Mouse (Mus musculus) CH12.LX (cell line): ENCODE measurements around the gene C1ra. TPM values are rescaled to one million over a fixed set of nuclear protein-coding genes. Genes with fewer than 3 reads are reported as not detected.
"Not testable (repeated sequence)": the region's sequence is repeated elsewhere in the genome, so short reads cannot be mapped to it uniquely, and the experiment has no call there.

Source experiments
- DNase-seq: peaks from one replicate; pipeline ENCODE4 v3.0.0-alpha.2; 2013; ENCODE audit errors: extremely low read depth
- H3K27ac ChIP-seq: 2 replicates; pipeline ENCODE4 v1.5.1; 2012; ENCODE audit warnings: low read depth, mild to moderate bottlenecking, control low read depth, moderate library complexity; ENCODE audit not compliant: insufficient read depth
- H3K27me3 ChIP-seq: replicated peaks from 2 replicates; pipeline ENCODE3; 2012; ENCODE audit warnings: inconsistent platforms
- H3K36me3 ChIP-seq, 2 experiments: replicated peaks in 1 of 2; 2 replicates each; pipeline versions ENCODE3 to v1.6.1; 2012; ENCODE audit warnings: inconsistent platforms in 1 of 2, low read length in 1 of 2, mild to moderate bottlenecking in 1 of 2, mixed read lengths in 1 of 2, moderate library complexity in 1 of 2; ENCODE audit not compliant: control insufficient read depth in 1 of 2, insufficient read depth in 1 of 2
- H3K4me1 ChIP-seq, 2 experiments: 2 replicates each; pipeline ENCODE4 v1.6.1; 2012; ENCODE audit warnings: inconsistent platforms in 1 of 2, moderate library complexity in 1 of 2; ENCODE audit not compliant: insufficient read depth in 2 of 2, control insufficient read depth in 1 of 2
- H3K4me2 ChIP-seq: 2 replicates; pipeline ENCODE4 v1.6.1; 2012; ENCODE audit warnings: low read depth, mild to moderate bottlenecking, control low read depth; ENCODE audit not compliant: poor library complexity, insufficient read depth, severe bottlenecking
- H3K4me3 ChIP-seq, 3 experiments: fragments of 150-350 bp in 1 of 3; sonication (generic) in 1 of 3; replicated peaks in 1 of 3; 2 replicates each; pipeline versions ENCODE3 to v1.5.1; 2011 to 2012; ENCODE audit warnings: low read depth in 2 of 3, low read length in 2 of 3, mild to moderate bottlenecking in 2 of 3, moderate library complexity in 2 of 3, control low read depth in 1 of 3, improper control_type of control experiment in 1 of 3, inconsistent platforms in 1 of 3, mixed read lengths in 1 of 3; ENCODE audit not compliant: poor library complexity in 1 of 3
- H3K79me2 ChIP-seq: replicated peaks from 2 replicates; pipeline ENCODE4 v1.6.1; 2012; ENCODE audit warnings: mild to moderate bottlenecking, moderate library complexity; ENCODE audit not compliant: control insufficient read depth, poor library complexity, insufficient read depth, severe bottlenecking; ENCODE audit errors: extremely low read depth
- H3K9ac ChIP-seq: 2 replicates; pipeline ENCODE4 v1.6.1; 2012; ENCODE audit warnings: low read depth, mild to moderate bottlenecking, control low read depth, moderate library complexity; ENCODE audit not compliant: insufficient read depth
- H3K9me3 ChIP-seq: replicated peaks from 2 replicates; pipeline ENCODE3; 2012; ENCODE audit warnings: low read length, inconsistent platforms, mixed read lengths
- CHD2 ChIP-seq: IDR thresholded peaks from 2 replicates; pipeline ENCODE4 v1.6.1; 2011; ENCODE audit warnings: low read length, improper control_type of control experiment
- CTCF ChIP-seq, 2 experiments: IDR thresholded peaks in 1 of 2; conservative IDR thresholded peaks in 1 of 2; 2 replicates each; pipeline ENCODE4 v1.5.1; 2011 to 2012; ENCODE audit warnings: low read depth in 2 of 2, low read length in 2 of 2, improper control_type of control experiment in 1 of 2, inconsistent platforms in 1 of 2, mild to moderate bottlenecking in 1 of 2, moderate library complexity in 1 of 2
- ELF1 ChIP-seq: IDR thresholded peaks from 2 replicates; pipeline ENCODE4 v1.6.1; 2014; ENCODE audit warnings: low read depth, mild to moderate bottlenecking, inconsistent platforms, low read length, improper control_type of control experiment
- ETS1 ChIP-seq: conservative IDR thresholded peaks from 2 replicates; pipeline ENCODE4 v1.6.1; 2012; ENCODE audit warnings: low read depth, mild to moderate bottlenecking, inconsistent platforms, low read length, improper control_type of control experiment, moderate library complexity
- HCFC1 ChIP-seq: IDR thresholded peaks from 2 replicates; pipeline ENCODE4 v1.6.1; 2012; ENCODE audit warnings: low read depth, mild to moderate bottlenecking, inconsistent platforms, low read length, improper control_type of control experiment
- IRF4 ChIP-seq: IDR thresholded peaks from 2 replicates; pipeline ENCODE4 v1.6.1; 2014; ENCODE audit warnings: low read depth, mild to moderate bottlenecking, inconsistent platforms, low read length, improper control_type of control experiment
- JUND ChIP-seq: conservative IDR thresholded peaks from 2 replicates; pipeline ENCODE4 v1.6.1; 2011; ENCODE audit warnings: low read depth, low read length, improper control_type of control experiment
- KAT2A ChIP-seq: IDR thresholded peaks from 2 replicates; pipeline ENCODE4 v1.6.1; 2012; ENCODE audit warnings: low read length, improper control_type of control experiment, inconsistent platforms; ENCODE audit not compliant: insufficient replicate concordance
- MAFK ChIP-seq: IDR thresholded peaks from 2 replicates; pipeline ENCODE4 v1.6.1; 2011; ENCODE audit warnings: low read length, improper control_type of control experiment; ENCODE audit not compliant: insufficient replicate concordance
- MAX ChIP-seq: IDR thresholded peaks from 2 replicates; pipeline ENCODE4 v1.6.1; 2011; ENCODE audit warnings: low read length, improper control_type of control experiment
- MEF2A ChIP-seq: IDR thresholded peaks from 2 replicates; pipeline ENCODE4 v1.6.1; 2014; ENCODE audit warnings: low read depth, mild to moderate bottlenecking, inconsistent platforms, low read length, improper control_type of control experiment, borderline replicate concordance
- NRF1 ChIP-seq: IDR thresholded peaks from 2 replicates; pipeline ENCODE4 v1.6.1; 2014; ENCODE audit warnings: low read depth, mild to moderate bottlenecking, inconsistent platforms, low read length, improper control_type of control experiment, moderate library complexity
- POLR2A ChIP-seq: IDR thresholded peaks from 2 replicates; pipeline ENCODE4 v1.6.1; 2011; ENCODE audit warnings: low read depth, mild to moderate bottlenecking, improper control_type of control experiment, low read length
- POLR2AphosphoS2 ChIP-seq: IDR thresholded peaks from 2 replicates; pipeline ENCODE4 v1.6.1; 2011; ENCODE audit warnings: low read depth, low read length, improper control_type of control experiment
- RAD21 ChIP-seq: IDR thresholded peaks from 2 replicates; pipeline ENCODE4 v1.6.1; 2011; ENCODE audit warnings: low read depth, mild to moderate bottlenecking, low read length, improper control_type of control experiment, moderate library complexity
- RCOR1 ChIP-seq: conservative IDR thresholded peaks from 2 replicates; pipeline ENCODE4 v1.6.1; 2012; ENCODE audit warnings: low read depth, mild to moderate bottlenecking, inconsistent platforms, low read length, improper control_type of control experiment
- SIN3A ChIP-seq: IDR thresholded peaks from 2 replicates; pipeline ENCODE4 v1.6.1; 2012; ENCODE audit warnings: low read length, improper control_type of control experiment, inconsistent platforms
- SMC3 ChIP-seq: IDR thresholded peaks from 2 replicates; pipeline ENCODE4 v1.6.1; 2011; ENCODE audit warnings: low read depth, low read length, improper control_type of control experiment
- TBP ChIP-seq: conservative IDR thresholded peaks from 2 replicates; pipeline ENCODE4 v1.6.1; 2011; ENCODE audit warnings: low read depth, low read length, improper control_type of control experiment
- UBTF ChIP-seq: IDR thresholded peaks from 2 replicates; pipeline ENCODE4 v1.6.1; 2012; ENCODE audit warnings: low read depth, mild to moderate bottlenecking, inconsistent platforms, low read length, improper control_type of control experiment, moderate library complexity
- USF2 ChIP-seq: conservative IDR thresholded peaks from 2 replicates; pipeline ENCODE4 v1.6.1; 2011; ENCODE audit warnings: low read depth, low read length, improper control_type of control experiment
- ZC3H11A ChIP-seq: IDR thresholded peaks from 2 replicates; pipeline ENCODE4 v1.6.1; 2012; ENCODE audit warnings: low read depth, mild to moderate bottlenecking, inconsistent platforms, low read length, improper control_type of control experiment
- ZKSCAN1 ChIP-seq: IDR thresholded peaks from 2 replicates; pipeline ENCODE4 v1.6.1; 2012; ENCODE audit warnings: low read depth, inconsistent platforms, low read length, improper control_type of control experiment, borderline replicate concordance
- ZMIZ1 ChIP-seq: IDR thresholded peaks from 2 replicates; pipeline ENCODE4 v1.6.1; 2012; ENCODE audit warnings: low read depth, mild to moderate bottlenecking, inconsistent platforms, low read length, improper control_type of control experiment
- ZNF384 ChIP-seq: IDR thresholded peaks from 2 replicates; pipeline ENCODE4 v1.6.1; 2012; ENCODE audit warnings: low read depth, low read length, improper control_type of control experiment, inconsistent platforms
- dilution Hi-C: fragments of 300-500 bp; cut with MboI; formaldehyde crosslinking; loops from 2 replicates; pipeline ENCODE4 v1.14.3; 2020; ENCODE audit warnings: low sequenced_read_pairs; ENCODE audit not compliant: extremely low pct_unique_long_range_greater_than_20kb, extremely low pct_ligation_motif_present
- in situ Hi-C: fragments of 300-500 bp; cut with MboI; formaldehyde crosslinking; loops from 3 replicates; pipeline ENCODE4 v1.14.3; 2019; ENCODE audit warnings: low sequenced_read_pairs, low pct_ligation_motif_present, low pct_unique_long_range_greater_than_20kb, mixed read lengths
- polyA plus RNA-seq: library from polyadenylated mRNA; unstranded; fragments of >175 nt; gene quantifications from 2 replicates; pipeline ENCODE4 v1.2.1, GENCODE M21; 2012; ENCODE audit warnings: low read depth; ENCODE audit not compliant: insufficient read length
- total RNA-seq, 2 experiments: library from RNA; depleted of rRNA; stranded (reverse); fragments of 300-350 nt in 1 of 2; fragments of >200 nt in 1 of 2; gene quantifications; 2 replicates each; pipeline ENCODE4 v1.2.3; 2012 to 2014

C1ra gene
- total and polyA plus RNA-seq, 3 experiments: 8.4 to 21.9 (median 19.8) TPM

DNA sequence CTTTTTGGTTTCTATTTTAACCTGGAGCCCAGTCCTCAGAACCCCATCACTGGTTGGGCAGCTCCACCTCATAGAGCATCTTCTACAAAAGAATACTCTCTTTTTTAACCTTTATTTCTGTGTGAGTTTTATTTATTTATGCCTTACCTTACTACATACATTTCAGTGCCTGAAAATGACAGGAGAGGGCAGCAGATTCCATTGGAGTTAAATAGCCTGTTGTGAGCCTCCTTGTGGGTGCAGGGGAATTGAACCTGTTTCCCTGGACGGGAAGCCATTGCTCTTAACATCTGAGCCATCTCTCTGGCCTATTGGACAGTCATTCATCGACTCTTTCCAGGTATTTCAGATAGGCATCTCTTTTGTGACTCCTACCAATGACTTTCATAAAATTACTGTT is 33.2 kb downstream of the C1ra start:
- Histone ChIP-seq H3K9ac (no peak overlapping the region), H3K79me2 (no peaks in the 10 kb centered on the region), H3K4me1 (peaks cover 2 to 9% of the 10 kb centered on the region in 2 experiments; a peak in 1 of 4 replicates), H3K27me3 (no peaks in the 10 kb centered on the region), H3K4me2 (no peak overlapping the region), H3K9me3 (peaks cover under 1% of the 10 kb centered on the region), H3K27ac (no peak overlapping the region), H3K4me3 (no peak overlapping the region), H3K36me3 (no peaks in the 10 kb centered on the region)
- TF ChIP-seq MAFK: no peak
- no peak for TF ChIP-seq ZNF384
- TF ChIP-seq IRF4: no peak
- no peak for TF ChIP-seq ETS1
- no peak for TF ChIP-seq ELF1
- no peak for TF ChIP-seq NRF1
- no peak for TF ChIP-seq TBP
- no peak for TF ChIP-seq MEF2A
- no peak for TF ChIP-seq MAX
- no peak for TF ChIP-seq CHD2
- TF ChIP-seq ZC3H11A: no peak
- TF ChIP-seq USF2: no peak
- TF ChIP-seq JUND: no peak
- TF ChIP-seq POLR2A: no peak
- no peak for TF ChIP-seq KAT2A
- no peak for TF ChIP-seq ZMIZ1
- TF ChIP-seq RAD21: peak; percentile 23
- 0 out of 2 replicates have a peak, but pooled peaks have one; percentile 5 for TF ChIP-seq SMC3
- no peak for TF ChIP-seq HCFC1
- TF ChIP-seq UBTF: no peak
- no peak for TF ChIP-seq ZKSCAN1
- TF ChIP-seq SIN3A: no peak
- TF ChIP-seq CTCF (conservative IDR thresholded peaks at IDR 0.05 in 1 of 2, IDR thresholded peaks at IDR 0.05 in 1 of 2; ENCODE audit: low read depth in 2 of 2, low read length in 2 of 2): peak in 1 of 2 experiments; percentile 32; a peak in 1 of 4 replicates
- TF ChIP-seq RCOR1: no peak
- TF ChIP-seq POLR2AphosphoS2: no peak
- in situ Hi-C loops (loop anchor here (10.0 kb wide), 1 partner anchor 71 kb away; no protein-coding TSS in a partner anchor), dilution Hi-C loops (no loop called here)
- no peak for DNase-seq

DNA sequence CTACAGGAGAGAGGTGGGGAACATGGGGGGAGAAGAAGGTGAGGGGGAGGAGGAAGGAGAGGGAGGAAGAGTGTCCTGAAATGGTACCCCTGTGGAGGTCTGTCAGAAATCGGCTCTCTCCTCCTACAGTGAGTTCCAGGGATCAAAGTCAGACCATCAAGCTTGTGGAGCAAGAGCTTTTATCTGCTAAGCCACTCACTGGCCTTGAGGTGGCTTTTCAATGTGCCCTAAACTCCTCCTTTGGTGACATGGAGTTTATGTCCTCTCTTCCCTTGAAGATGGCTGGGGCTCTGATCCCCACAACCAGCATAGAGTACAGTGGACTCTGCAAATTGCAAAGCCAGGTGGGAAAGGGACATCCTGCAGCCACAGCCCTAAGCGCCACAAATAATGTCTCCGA is 35.8 kb downstream of the C1ra start:
- dilution Hi-C loops, H3K4me3 ChIP-seq, H3K79me2 ChIP-seq, H3K27me3 ChIP-seq, DNase-seq, H3K36me3 ChIP-seq, H3K4me1 ChIP-seq, H3K27ac ChIP-seq, H3K4me2 ChIP-seq, H3K9me3 ChIP-seq, H3K9ac ChIP-seq: not testable (repeated sequence)
- in situ Hi-C loops: loop anchor here (10.0 kb wide), 1 partner anchor 73 kb away; no protein-coding TSS in a partner anchor
